Mouse (Mus musculus) MEL (cell line): ENCODE data around the gene Prdx1. TPM values are rescaled to one million over a fixed set of nuclear protein-coding genes. Genes with fewer than 3 reads are reported as not detected.
A peak's percentile ranks its signal among the peaks of the same experiment; 100 is the strongest.

Experiments used
- DNase-seq: peaks from one replicate; pipeline ENCODE4 v3.0.0; 2011; ENCODE audit warnings: low read depth, low spot score
- H3K27ac ChIP-seq: 2 replicates; pipeline ENCODE4 v1.5.1; 2012; ENCODE audit warnings: low read depth, mild to moderate bottlenecking, control low read depth, low read length, moderate library complexity; ENCODE audit not compliant: control insufficient read depth
- H3K27me3 ChIP-seq, 2 experiments: fragments of 150-350 bp in 1 of 2; sonication (generic) in 1 of 2; 2 replicates each; pipeline ENCODE4 v1.6.1; 2012; ENCODE audit warnings: low read length in 2 of 2, mild to moderate bottlenecking in 2 of 2, improper control_type of control experiment in 1 of 2, moderate library complexity in 1 of 2; ENCODE audit not compliant: insufficient read depth in 2 of 2, control insufficient read depth in 1 of 2
- H3K36me3 ChIP-seq, 2 experiments: 2 replicates each; pipeline ENCODE4 v1.6.1; 2012 to 2014; ENCODE audit warnings: low read length in 2 of 2, improper control_type of control experiment in 1 of 2, inconsistent platforms in 1 of 2, mild to moderate bottlenecking in 1 of 2; ENCODE audit not compliant: insufficient read depth in 2 of 2, control insufficient read depth in 1 of 2
- H3K4me1 ChIP-seq, 2 experiments: fragments of 150-350 bp in 1 of 2; sonication (generic) in 1 of 2; 2 replicates each; pipeline ENCODE4 v1.6.1; 2012; ENCODE audit warnings: low read length in 2 of 2, improper control_type of control experiment in 1 of 2, mild to moderate bottlenecking in 1 of 2; ENCODE audit not compliant: insufficient read depth in 2 of 2, control insufficient read depth in 1 of 2
- H3K4me3 ChIP-seq, 2 experiments: fragments of 150-350 bp in 1 of 2; sonication (generic) in 1 of 2; 2 replicates each; pipeline ENCODE4 v1.5.1; 2012; ENCODE audit warnings: low read depth in 2 of 2, low read length in 2 of 2, mild to moderate bottlenecking in 2 of 2, moderate library complexity in 2 of 2, control low read depth in 1 of 2, improper control_type of control experiment in 1 of 2; ENCODE audit not compliant: control insufficient read depth in 1 of 2, insufficient read depth in 1 of 2
- H3K79me2 ChIP-seq: 2 replicates; pipeline ENCODE4 v1.6.1; 2012; ENCODE audit warnings: mild to moderate bottlenecking, low read length, moderate library complexity; ENCODE audit not compliant: control insufficient read depth, poor library complexity, insufficient read depth
- H3K9ac ChIP-seq: 2 replicates; pipeline ENCODE4 v1.6.1; 2012; ENCODE audit warnings: low read depth, mild to moderate bottlenecking, control low read depth, low read length, moderate library complexity; ENCODE audit not compliant: control insufficient read depth, poor library complexity, severe bottlenecking
- H3K9me3 ChIP-seq: fragments of 150-350 bp; sonication (generic); replicated peaks from 2 replicates; pipeline ENCODE4 v1.6.1; 2012; ENCODE audit warnings: mild to moderate bottlenecking, low read length, improper control_type of control experiment, moderate library complexity; ENCODE audit not compliant: insufficient read depth
- BHLHE40 ChIP-seq: IDR thresholded peaks from 2 replicates; pipeline ENCODE4 v1.6.1; 2012; ENCODE audit warnings: low read depth, mild to moderate bottlenecking, inconsistent platforms, low read length, improper control_type of control experiment, borderline replicate concordance
- CHD1 ChIP-seq: IDR thresholded peaks from 2 replicates; pipeline ENCODE4 v1.6.1; 2012; ENCODE audit warnings: low read depth, mild to moderate bottlenecking, inconsistent platforms, low read length, improper control_type of control experiment
- CHD2 ChIP-seq: IDR thresholded peaks from 2 replicates; pipeline ENCODE4 v1.6.1; 2011; ENCODE audit warnings: low read length, improper control_type of control experiment
- CTCF ChIP-seq, 3 experiments: IDR thresholded peaks in 2 of 3; conservative IDR thresholded peaks in 1 of 3; 2 replicates each; pipeline ENCODE4 v1.5.1; 2011 to 2012; ENCODE audit warnings: low read length in 3 of 3, low read depth in 2 of 3, mild to moderate bottlenecking in 2 of 3, improper control_type of control experiment in 1 of 3, inconsistent platforms in 1 of 3, mixed read lengths in 1 of 3, moderate library complexity in 1 of 3; ENCODE audit not compliant: control insufficient read depth in 1 of 3, insufficient read depth in 1 of 3, poor library complexity in 1 of 3, severe bottlenecking in 1 of 3
- ETS1 ChIP-seq: IDR thresholded peaks from 2 replicates; pipeline ENCODE4 v1.6.1; 2012; ENCODE audit warnings: low read depth, mild to moderate bottlenecking, inconsistent platforms, low read length, improper control_type of control experiment, moderate library complexity
- MAFK ChIP-seq: IDR thresholded peaks from 2 replicates; pipeline ENCODE4 v1.6.1; 2011; ENCODE audit warnings: low read depth, mild to moderate bottlenecking, low read length, improper control_type of control experiment, borderline replicate concordance
- MAX ChIP-seq: IDR thresholded peaks from 2 replicates; pipeline ENCODE4 v1.6.1; 2011; ENCODE audit warnings: low read length, improper control_type of control experiment
- MAZ ChIP-seq: IDR thresholded peaks from 2 replicates; pipeline ENCODE4 v1.6.1; 2012; ENCODE audit warnings: low read depth, mild to moderate bottlenecking, inconsistent platforms, low read length, improper control_type of control experiment
- NELFE ChIP-seq: IDR thresholded peaks from 2 replicates; pipeline ENCODE4 v1.6.1; 2011; ENCODE audit warnings: low read depth, low read length, improper control_type of control experiment
- POLR2A ChIP-seq, 2 experiments: IDR thresholded peaks; 2 replicates each; pipeline ENCODE4 v1.6.1; 2011 to 2012; ENCODE audit warnings: low read length in 2 of 2, mild to moderate bottlenecking in 2 of 2, control low read depth in 1 of 2, improper control_type of control experiment in 1 of 2, low read depth in 1 of 2, moderate library complexity in 1 of 2; ENCODE audit not compliant: control insufficient read depth in 1 of 2, insufficient read depth in 1 of 2, poor library complexity in 1 of 2
- POLR2AphosphoS5 ChIP-seq: IDR thresholded peaks from 2 replicates; pipeline ENCODE4 v1.6.1; 2012; ENCODE audit warnings: low read depth, borderline replicate concordance, mild to moderate bottlenecking, inconsistent platforms, low read length, moderate library complexity, mixed read lengths
- RAD21 ChIP-seq: IDR thresholded peaks from 2 replicates; pipeline ENCODE4 v1.6.1; 2011; ENCODE audit warnings: mild to moderate bottlenecking, low read depth, low read length, improper control_type of control experiment
- SMC3 ChIP-seq: IDR thresholded peaks from 2 replicates; pipeline ENCODE4 v1.6.1; 2011; ENCODE audit warnings: low read depth, low read length, improper control_type of control experiment
- TAL1 ChIP-seq: IDR thresholded peaks from 2 replicates; pipeline ENCODE4 v1.6.1; 2012; ENCODE audit warnings: mild to moderate bottlenecking, inconsistent platforms, low read length, moderate library complexity, mixed read lengths
- TCF12 ChIP-seq: IDR thresholded peaks from 2 replicates; pipeline ENCODE4 v1.6.1; 2014; ENCODE audit warnings: low read depth, mild to moderate bottlenecking, inconsistent platforms, low read length, improper control_type of control experiment, moderate library complexity
- USF1 ChIP-seq: IDR thresholded peaks from 2 replicates; pipeline ENCODE4 v1.6.1; 2014; ENCODE audit warnings: low read depth, mild to moderate bottlenecking, inconsistent platforms, low read length, improper control_type of control experiment, moderate library complexity
- USF2 ChIP-seq, 2 experiments: IDR thresholded peaks; 2 replicates each; pipeline ENCODE4 v1.6.1; 2011 to 2012; ENCODE audit warnings: improper control_type of control experiment in 2 of 2, low read length in 2 of 2, borderline replicate concordance in 1 of 2, inconsistent platforms in 1 of 2, low read depth in 1 of 2, mild to moderate bottlenecking in 1 of 2; ENCODE audit not compliant: insufficient read depth in 1 of 2
- ZC3H11A ChIP-seq: IDR thresholded peaks from 2 replicates; pipeline ENCODE4 v1.6.1; 2012; ENCODE audit warnings: low read depth, mild to moderate bottlenecking, inconsistent platforms, low read length, improper control_type of control experiment
- ZKSCAN1 ChIP-seq: IDR thresholded peaks from 2 replicates; pipeline ENCODE4 v1.6.1; 2012; ENCODE audit warnings: low read depth, mild to moderate bottlenecking, inconsistent platforms, low read length, improper control_type of control experiment, moderate library complexity
- ZMIZ1 ChIP-seq: IDR thresholded peaks from 2 replicates; pipeline ENCODE4 v1.6.1; 2012; ENCODE audit warnings: low read depth, mild to moderate bottlenecking, inconsistent platforms, low read length, improper control_type of control experiment, moderate library complexity
- ZNF384 ChIP-seq: IDR thresholded peaks from 2 replicates; pipeline ENCODE4 v1.6.1; 2012; ENCODE audit warnings: low read depth, mild to moderate bottlenecking, inconsistent platforms, low read length, improper control_type of control experiment
- polyA plus RNA-seq, 2 experiments: library from polyadenylated mRNA; stranded (reverse) in 1 of 2; unstranded in 1 of 2; fragments of >175 nt in 1 of 2; fragments of >200 nt in 1 of 2; gene quantifications; 2 replicates each; pipeline versions ENCODE4 v1.2.1 to v1.2.4; 2012; ENCODE audit warnings: low replicate concordance in 2 of 2, low read depth in 1 of 2; ENCODE audit not compliant: insufficient read length in 2 of 2, insufficient read depth in 1 of 2, missing spikeins in 1 of 2
- total RNA-seq: library from RNA; depleted of rRNA; stranded (reverse); fragments of 300-350 nt; gene quantifications from 2 replicates; pipeline ENCODE4 v1.2.3, GENCODE M21; 2012

Gene Prdx1
- total and polyA plus RNA-seq, 3 experiments: 223 to 416 TPM; not detected in 1

DNA sequence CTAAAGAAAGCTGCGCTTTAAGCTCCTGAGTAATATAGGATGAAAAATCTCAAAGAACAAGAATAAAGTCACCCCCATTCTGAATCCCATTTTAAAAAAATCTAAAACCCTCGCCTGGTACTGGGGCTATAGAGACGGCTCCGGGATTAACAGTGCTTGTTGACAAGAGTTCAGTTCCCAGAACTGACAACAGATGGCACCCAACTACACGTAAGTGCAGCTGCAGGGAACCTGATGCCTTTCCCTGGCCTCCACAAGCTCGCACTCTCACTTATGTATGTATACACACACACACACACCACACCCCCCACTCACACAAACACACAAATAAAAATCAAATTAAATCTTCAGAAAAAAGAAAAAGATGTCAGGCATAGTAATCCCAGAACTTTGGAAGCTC, 41.0 kb upstream of the Prdx1 start:
- Histone ChIP-seq H3K4me1 (peaks cover under 1 to 2% of the 10 kb centered on the region in 2 experiments; a peak in 1 of 4 replicates), H3K27ac (no peak overlapping the region), H3K79me2 (peaks cover 31% of the 10 kb centered on the region), H3K9me3 (no peaks in the 10 kb centered on the region), H3K27me3 (no peaks in the 10 kb centered on the region), H3K9ac (no peak overlapping the region), H3K4me3 (no peak overlapping the region)
- DNase-seq: peak; percentile 62
- TF ChIP-seq USF1: no peak
- no peak for TF ChIP-seq CHD2
- no peak for TF ChIP-seq NELFE
- TF ChIP-seq POLR2A (IDR thresholded peaks at IDR 0.05; ENCODE audit: control insufficient read depth in 1 of 2, insufficient read depth in 1 of 2, low read depth in 1 of 2, low read length in 2 of 2, poor library complexity in 1 of 2): no peak
- TF ChIP-seq RAD21: peak; percentile 30
- TF ChIP-seq MAZ: no peak
- peak; percentile 30 for TF ChIP-seq SMC3
- no peak for TF ChIP-seq ZMIZ1
- TF ChIP-seq ZC3H11A: no peak
- no peak for TF ChIP-seq ETS1
- no peak for TF ChIP-seq MAX
- TF ChIP-seq BHLHE40: no peak
- TF ChIP-seq TCF12: no peak
- TF ChIP-seq ZNF384: no peak
- TF ChIP-seq CHD1: no peak
- no peak for TF ChIP-seq USF2 (IDR thresholded peaks at IDR 0.05; ENCODE audit: borderline replicate concordance in 1 of 2, insufficient read depth in 1 of 2, low read depth in 1 of 2, low read length in 2 of 2)
- TF ChIP-seq MAFK: no peak
- no peak for TF ChIP-seq ZKSCAN1
- no peak for TF ChIP-seq POLR2AphosphoS5
- peak; percentile 25 to 46 (median 37); a peak in 4 of 6 replicates for TF ChIP-seq CTCF (IDR thresholded peaks at IDR 0.05 in 2 of 3, conservative IDR thresholded peaks at IDR 0.05 in 1 of 3; ENCODE audit: control insufficient read depth in 1 of 3, insufficient read depth in 1 of 3, low read depth in 2 of 3, low read length in 3 of 3, poor library complexity in 1 of 3, severe bottlenecking in 1 of 3)
- no peak for TF ChIP-seq TAL1
- TF ChIP-seq, all 39 proteins: peak for 3
- H3K36me3 ChIP-seq: peaks cover 12 to 39% of the 10 kb centered on the region in 2 experiments

DNA sequence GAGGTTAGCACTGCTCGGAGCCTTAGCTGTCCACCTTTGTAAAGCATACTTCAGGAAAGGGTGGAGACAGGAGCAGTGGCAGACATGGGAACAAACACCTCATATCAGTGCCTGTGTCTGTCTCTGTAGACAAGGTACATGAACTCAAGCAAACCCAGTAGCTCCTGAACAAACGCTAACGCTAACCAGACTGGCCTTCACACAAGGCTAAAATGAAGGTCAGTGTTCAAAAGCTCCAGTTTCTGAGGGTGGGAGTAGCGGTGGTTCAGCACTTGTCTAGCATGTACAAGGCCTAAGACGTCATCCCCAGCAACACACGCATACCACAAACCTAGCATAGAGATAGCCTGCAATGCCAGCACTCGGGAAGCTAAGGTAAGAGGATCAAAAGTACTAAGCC, 39.7 kb upstream of the Prdx1 start:
- peaks cover 24 to 35% of the 10 kb centered on the region in 2 experiments for H3K36me3 ChIP-seq
- peaks cover 2 to 11% of the 10 kb centered on the region in 2 experiments; a peak in 2 of 4 replicates for H3K4me1 ChIP-seq
- TF ChIP-seq TCF12 (no peak), POLR2AphosphoS5 (no peak), NELFE (no peak)
- no peak overlapping the region for H3K9ac ChIP-seq
- no peak for DNase-seq
- no peaks in the 10 kb centered on the region for H3K27me3 ChIP-seq
- H3K79me2 ChIP-seq: peaks cover 43% of the 10 kb centered on the region
- H3K27ac ChIP-seq: no peak overlapping the region
- H3K4me3 ChIP-seq: no peak overlapping the region
- H3K9me3 ChIP-seq: no peaks in the 10 kb centered on the region
